Mouse (Mus musculus) left cerebral cortex, adult 11 months (tissue): ENCODE measurements around the gene Gm20219.
"Not testable (repeated sequence)": the region's sequence is repeated elsewhere in the genome, so short reads cannot be mapped to it uniquely, and the experiment has no call there.

Source experiments
- DNase-seq: peaks from one replicate; pipeline ENCODE4 v3.0.0; 2022; ENCODE audit warnings: low spot score

The Gm20219 gene

DNA sequence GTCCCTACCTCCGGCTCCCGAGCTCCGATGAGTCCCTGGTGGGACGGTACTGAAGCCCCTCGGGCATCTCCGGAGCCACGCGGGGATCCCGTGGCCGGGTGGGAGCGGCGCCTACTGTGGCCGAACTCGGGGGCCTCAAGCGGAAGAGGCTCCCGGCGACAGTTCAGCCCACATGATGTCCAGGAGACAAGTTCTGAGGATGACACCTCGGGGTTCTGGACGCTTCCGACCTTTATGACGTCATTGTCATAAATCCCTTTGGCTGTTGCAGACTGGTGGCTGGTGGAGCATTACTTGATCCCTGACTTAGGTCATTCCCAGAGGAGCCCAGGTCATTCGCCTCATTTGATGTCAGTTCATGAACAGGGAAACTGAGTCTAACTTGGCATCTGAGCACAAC, 41.9 kb downstream of the Gm20219 start, which contains the start of gene Znrf4:
TSS of gene Znrf4 (minus strand) at position 122 of the 400 bp plus-strand sequence.
- DNase-seq = no peak

DNA sequence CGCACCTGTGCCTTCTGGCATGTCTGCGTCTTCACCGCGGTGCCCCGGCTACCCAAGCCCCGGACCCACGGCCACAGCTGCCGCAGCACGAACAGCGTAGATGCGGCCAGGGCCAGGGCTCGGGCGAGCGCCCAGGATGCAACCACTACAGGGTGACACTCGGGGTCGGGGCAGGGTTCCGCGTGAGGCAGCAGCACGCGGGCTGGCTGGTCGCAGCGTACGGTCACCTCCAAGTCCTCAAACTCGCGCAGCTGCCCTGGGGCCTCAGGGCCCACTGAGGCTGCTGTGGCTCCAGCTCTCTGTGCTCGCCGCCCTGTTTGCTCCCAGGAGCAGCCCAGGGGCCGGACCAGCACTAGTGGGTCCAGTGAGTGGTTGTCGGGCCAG, 42.5 kb downstream of the Gm20219 start:
- no peak for DNase-seq

DNA sequence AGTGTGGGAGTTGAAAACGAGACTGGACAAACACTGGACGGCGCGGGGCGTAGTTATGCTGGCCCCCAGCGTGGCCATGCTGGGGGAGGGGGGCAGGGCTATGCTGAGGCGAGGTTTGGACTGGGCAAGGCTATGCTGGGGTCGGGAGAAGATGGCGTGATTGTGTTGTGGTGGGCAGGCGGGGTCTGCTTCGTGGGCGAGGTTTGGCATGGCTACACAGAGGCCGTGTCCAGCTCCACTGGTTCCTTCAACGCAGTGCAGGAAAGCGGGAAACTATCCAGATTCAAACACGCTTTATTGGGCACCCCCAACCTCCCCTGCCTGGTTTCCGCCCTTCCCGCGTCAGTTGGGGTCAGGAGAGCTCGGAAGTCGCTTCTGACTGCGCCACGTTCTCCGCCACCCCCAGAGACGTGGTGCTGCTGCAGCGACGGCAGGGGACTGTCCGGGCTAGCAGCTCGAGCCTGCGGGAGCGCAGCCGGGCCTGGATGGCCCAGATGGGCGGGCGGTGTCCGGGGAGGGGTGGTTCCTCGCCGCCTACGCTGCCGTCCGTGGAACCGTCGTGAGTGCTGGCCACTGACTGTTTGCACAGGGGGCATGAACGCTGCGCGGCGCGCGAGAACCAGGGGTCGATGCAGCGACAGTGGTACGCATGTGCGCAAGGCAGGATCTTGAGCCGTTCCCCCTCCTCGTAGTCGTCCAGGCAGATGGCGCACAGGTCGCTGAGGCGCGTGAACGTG, 43.0 kb downstream of the Gm20219 start:
- no peak for DNase-seq

DNA sequence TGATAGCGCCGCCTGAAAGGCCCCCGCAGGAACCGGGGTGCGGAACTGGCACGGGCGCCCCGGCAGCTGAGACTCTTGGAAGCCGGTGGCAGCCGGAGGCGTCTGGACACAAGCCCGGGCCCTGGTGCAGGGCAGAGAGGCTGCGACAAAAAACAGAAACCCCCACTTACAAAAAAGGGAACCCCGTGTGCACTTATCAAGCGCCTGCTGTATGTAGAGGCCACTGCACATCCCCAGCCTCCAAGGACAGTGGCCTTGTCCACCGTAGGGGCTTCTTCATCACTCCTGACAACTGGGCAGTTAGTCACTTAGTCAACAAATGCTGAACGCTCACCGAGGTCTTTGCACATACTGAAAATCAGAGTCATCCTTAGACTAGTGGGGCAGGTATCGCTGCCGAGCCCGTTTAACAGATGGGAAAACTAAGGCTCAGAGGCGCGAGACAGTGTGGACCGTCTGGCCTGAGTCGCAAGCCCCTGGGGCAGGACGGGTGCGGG, 43.7 kb downstream of the Gm20219 start:
- DNase-seq = no peak

DNA sequence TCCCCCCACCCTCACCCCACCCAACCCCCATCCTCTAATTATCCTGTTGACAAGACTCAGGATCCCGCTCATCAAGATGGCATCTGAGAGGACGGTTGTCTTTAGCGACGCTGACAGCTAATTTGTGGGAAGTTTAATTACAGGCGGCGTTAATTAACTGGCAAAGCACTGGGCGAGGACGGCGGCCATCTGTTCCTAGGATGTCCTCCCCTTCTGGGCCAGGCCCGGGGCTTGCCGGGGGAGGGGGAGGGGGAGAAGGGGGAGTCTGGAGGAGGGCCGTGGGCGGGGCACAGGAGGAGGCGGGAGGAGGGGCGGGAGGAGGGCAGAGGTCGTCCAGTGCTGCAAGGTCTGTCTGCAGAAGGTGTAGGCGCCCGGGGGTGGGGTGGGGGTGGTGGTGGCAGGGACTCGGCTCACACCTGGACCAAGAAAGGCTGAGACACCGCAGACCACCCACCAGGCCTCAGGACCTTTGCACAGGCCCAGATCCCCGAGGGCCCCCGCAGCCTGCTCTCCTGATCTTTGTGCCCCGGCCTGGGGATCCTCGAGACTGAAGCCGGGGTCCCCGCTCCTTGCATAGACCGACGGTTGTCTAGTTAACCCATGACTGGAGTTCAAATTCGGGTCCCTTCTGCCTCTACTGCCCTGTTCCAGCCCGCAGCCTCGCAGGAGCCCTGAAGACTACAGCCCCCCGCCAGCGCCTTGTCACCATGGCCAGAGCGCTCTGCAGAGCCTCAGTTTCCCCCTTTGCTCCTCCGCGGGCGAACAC, 44.3 kb downstream of the Gm20219 start:
- DNase-seq = no peak

DNA sequence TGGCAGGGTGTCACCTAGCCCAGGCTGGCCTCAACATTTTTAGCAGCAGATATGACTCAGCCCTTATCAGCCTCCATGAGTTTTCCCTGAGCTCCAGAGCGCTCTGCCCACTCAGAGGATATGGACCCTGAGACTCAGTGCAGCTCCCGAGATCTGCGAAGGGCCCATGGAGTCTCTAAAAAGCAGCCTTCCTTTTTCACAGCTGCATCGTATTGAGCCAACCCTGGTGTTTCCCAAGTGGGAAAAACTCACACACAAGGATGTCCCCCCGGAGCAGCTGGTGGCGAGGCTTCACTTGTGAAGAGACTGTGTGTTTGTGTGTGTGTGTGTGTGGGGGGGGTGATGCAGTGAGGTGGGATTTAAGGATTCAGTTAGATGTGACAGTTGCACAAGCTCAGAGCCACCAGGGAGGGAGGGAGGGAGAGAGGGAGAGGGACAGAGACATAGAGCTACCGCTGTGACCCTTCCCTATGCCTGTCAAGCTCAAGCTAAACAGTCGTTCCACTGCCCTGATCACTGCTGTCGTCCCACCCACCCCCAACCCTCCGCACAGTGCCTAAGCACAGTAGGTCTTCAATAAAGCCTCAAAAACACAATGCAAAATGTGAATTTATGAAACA, 45.1 kb downstream of the Gm20219 start:
- DNase-seq = no peak

DNA sequence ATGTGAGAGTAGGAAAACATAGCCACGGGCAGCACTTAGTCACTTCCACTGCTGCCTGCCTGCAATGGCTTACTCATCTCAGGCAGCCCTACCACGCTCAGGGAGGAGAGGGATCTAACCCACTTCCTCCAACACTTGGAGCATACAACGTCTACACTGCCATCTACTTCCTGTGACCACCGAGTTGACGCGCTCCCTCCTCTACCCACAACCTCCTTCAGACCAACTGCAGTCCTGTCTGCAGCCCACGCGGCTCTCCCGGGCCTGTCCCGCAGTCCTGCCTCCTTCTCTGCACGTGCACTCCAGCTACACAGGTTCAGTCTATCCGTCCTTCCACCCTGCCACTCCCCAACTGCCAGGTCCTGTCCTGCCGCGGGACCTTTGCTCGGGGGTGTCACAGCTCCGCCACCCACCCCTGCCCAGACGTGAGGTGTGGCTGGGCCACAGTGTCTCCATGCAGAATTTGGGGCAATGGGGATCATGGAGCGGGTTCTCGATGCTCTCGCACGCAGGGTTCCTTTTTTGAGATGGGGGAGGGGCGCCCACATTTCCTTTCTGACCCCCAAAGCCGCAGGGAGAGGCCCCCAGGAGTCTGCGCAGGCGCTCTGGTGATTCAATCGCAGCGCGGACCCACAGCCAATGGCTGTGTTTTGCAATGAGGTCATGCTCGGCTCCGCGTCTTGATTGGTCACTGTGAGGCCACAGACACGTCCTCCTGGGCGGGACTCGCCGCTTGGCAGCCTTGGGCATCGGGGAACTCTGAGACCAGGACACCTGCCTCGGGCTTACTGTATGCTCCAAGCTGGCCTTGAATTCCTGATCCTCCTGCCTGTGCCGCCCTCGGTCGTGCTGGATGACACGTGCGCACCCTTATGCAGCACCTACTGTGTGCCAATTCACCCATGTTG, 46.8 kb downstream of the Gm20219 start:
- DNase-seq = peak; percentile 97

DNA sequence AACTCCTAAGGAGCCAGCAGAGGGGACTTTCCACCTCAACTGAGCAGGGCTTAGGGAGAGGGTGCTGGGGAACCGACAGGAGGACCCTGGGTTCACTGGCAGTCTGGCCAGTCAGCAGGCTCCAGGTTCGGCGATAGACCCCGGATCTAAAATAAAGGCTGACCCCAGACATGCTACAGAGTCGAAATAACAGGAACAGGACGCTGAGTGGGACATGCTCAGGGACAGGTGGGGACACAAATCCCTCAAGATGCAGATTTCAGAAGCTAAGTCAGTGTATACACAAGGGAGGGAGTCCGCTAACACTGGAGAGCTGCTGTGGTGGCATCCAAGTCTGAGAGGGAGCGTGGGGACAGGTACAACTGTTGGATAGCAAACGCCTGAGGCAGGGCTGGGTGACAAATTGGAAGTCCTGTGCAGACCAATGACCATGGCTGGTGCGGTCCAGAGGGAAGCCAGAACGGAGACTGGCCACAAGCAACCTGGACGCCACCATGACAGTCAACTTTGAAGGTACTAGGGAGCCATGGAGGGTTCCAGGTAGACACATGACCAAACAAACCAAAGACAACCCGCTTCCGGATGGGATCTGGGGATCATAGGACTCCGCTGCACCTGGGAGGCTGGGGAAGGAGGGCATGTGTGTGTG, 47.6 kb downstream of the Gm20219 start:
- no peak for DNase-seq

DNA sequence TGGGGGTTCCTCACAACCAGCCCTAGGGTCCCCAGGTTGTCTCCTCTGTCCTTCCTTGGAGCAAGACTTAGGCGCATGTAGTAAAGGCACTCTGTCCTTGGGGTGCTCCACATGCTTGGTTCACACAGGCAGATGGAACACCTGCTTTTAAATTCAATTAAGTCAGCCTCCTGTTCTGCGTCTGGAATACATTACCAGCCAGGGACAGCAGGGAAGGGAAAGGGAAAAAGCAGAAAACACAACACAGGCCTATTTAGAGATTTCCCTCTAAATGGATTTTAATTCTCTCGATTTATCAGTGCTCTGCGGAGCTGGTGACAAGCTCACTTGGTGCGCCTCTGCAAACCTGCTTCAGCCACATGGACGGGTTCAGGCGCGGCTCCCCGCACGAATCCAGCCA, 48.8 kb downstream of the Gm20219 start:
- no peak for DNase-seq

DNA sequence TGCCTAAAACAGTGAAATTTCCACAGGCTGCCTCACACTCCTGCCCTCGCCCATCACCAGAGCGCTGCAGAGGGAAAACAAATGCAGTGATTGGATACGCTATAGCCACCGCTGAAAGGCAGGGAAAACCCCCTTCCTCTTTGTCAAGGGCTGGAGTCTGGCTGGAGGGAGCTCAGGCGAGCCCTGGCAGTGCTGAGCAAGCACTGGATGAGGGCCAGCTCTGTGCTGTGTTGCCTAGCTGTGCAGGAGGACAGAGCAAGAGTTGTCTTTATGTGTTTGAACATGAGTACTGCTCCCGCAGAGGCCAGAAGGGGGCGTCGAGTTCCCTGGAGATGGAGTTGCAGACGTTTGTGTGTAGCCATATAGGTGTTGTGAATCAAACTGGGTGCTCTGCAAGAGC, 51.7 kb downstream of the Gm20219 start:
- DNase-seq = no peak

DNA sequence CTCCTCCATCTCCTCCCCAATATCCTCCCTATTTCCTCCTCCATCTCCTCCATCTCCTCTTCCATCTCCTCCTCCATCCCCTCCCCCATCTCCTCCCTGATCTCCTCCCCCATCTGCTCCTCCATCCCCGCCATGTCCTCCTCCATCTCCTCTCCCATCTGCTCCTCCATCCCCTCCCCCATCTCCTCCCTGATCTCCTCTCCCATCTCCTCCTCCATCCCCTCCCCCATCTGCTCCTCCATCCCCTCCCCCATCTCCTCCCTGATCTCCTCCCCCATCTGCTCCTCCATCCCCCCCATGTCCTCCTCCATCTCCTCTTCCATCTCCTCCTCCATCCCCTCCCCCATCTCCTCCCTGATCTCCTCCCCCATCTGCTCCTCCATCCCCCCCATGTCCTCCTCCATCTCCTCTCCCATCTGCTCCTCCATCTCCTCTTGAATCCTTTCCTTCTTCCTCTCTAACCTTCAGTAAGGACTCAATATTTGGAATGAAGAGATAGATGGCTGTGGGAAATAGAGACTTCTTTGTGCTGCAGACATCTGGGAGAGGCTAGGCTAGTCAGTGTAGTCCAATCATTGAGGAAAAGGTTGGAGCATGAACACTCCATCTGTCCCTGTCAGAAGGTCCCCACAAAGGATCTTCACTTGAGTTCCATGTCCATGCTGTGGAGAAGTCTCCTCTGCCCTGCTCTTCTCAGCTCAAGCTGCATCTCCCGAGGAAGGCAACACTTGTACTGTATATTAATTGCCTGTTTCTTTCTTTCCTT, 52.4 kb downstream of the Gm20219 start:
- DNase-seq = not testable (repeated sequence)
